Mouse (Mus musculus): ENCODE data around the gene Defb23. TPM values are rescaled to one million over a fixed set of nuclear protein-coding genes. Genes with fewer than 3 reads are reported as not detected.

Defb23 gene
- total and polyA plus RNA-seq, 3 experiments = not detected

- H3K9me3 ChIP-seq (replicated peaks; ENCODE audit: insufficient read depth, low read length) = no peaks in the 10 kb centered on the region
- no peaks in the 10 kb centered on the region; a peak in 1 of 4 replicates for H3K27me3 ChIP-seq (ENCODE audit: control insufficient read depth in 1 of 2, insufficient read depth in 2 of 2, low read length in 2 of 2)
- no peak overlapping the region for H3K9ac ChIP-seq (ENCODE audit: control insufficient read depth, low read depth, low read length, poor library complexity, severe bottlenecking)
- H3K27ac ChIP-seq (ENCODE audit: control insufficient read depth, low read depth, low read length) = no peak overlapping the region
- no peak overlapping the region for H3K4me3 ChIP-seq (ENCODE audit: control insufficient read depth in 1 of 2, insufficient read depth in 1 of 2, low read depth in 2 of 2, low read length in 2 of 2)
- peak; percentile 63 for DNase-seq (ENCODE audit: low read depth, low spot score)
- no peaks in the 10 kb centered on the region for H3K79me2 ChIP-seq (ENCODE audit: control insufficient read depth, insufficient read depth, low read length, poor library complexity)
- TF ChIP-seq ZC3H11A (IDR thresholded peaks at IDR 0.05; ENCODE audit: low read depth, low read length) (peak; percentile 41; the same call in 1 of the 2 replicates), RAD21 (IDR thresholded peaks at IDR 0.05; ENCODE audit: low read depth, low read length) (peak; percentile 74), CHD1 (IDR thresholded peaks at IDR 0.05; ENCODE audit: low read depth, low read length) (no peak), SMC3 (IDR thresholded peaks at IDR 0.05; ENCODE audit: low read depth, low read length) (peak; percentile 66), JUND (IDR thresholded peaks at IDR 0.05; ENCODE audit: low read depth, low read length) (no peak), CTCF (IDR thresholded peaks at IDR 0.05 in 2 of 3, conservative IDR thresholded peaks at IDR 0.05 in 1 of 3; ENCODE audit: control insufficient read depth in 1 of 3, insufficient read depth in 1 of 3, low read depth in 2 of 3, low read length in 3 of 3, poor library complexity in 1 of 3, severe bottlenecking in 1 of 3) (peak; percentile 55 to 75 (median 57))
- H3K4me1 ChIP-seq (ENCODE audit: control insufficient read depth in 1 of 2, insufficient read depth in 2 of 2, low read length in 2 of 2) = peaks cover 2 to 14% of the 10 kb centered on the region in 2 experiments; a peak in 3 of 4 replicates
- H3K36me3 ChIP-seq (ENCODE audit: control insufficient read depth in 1 of 2, insufficient read depth in 2 of 2, low read length in 2 of 2) = peaks cover 0 to 6% of the 10 kb centered on the region in 2 experiments; a peak in 2 of 4 replicates
These were observed 14.2 kb downstream of the Defb23 start for GRCm38 (mm10) chr2:152450241-152450640.

- peaks cover 0 to 6% of the 10 kb centered on the region in 2 experiments; a peak in 2 of 4 replicates for H3K36me3 ChIP-seq (ENCODE audit: control insufficient read depth in 1 of 2, insufficient read depth in 2 of 2, low read length in 2 of 2)
- no peaks in the 10 kb centered on the region for H3K9me3 ChIP-seq (replicated peaks; ENCODE audit: insufficient read depth, low read length)
- H3K9ac ChIP-seq (ENCODE audit: control insufficient read depth, low read depth, low read length, poor library complexity, severe bottlenecking) = no peak overlapping the region
- TF ChIP-seq ZNF384 (IDR thresholded peaks at IDR 0.05; ENCODE audit: low read depth, low read length) = no peak
- TF ChIP-seq SMC3 (IDR thresholded peaks at IDR 0.05; ENCODE audit: low read depth, low read length) = no peak
- no peak overlapping the region for H3K27ac ChIP-seq (ENCODE audit: control insufficient read depth, low read depth, low read length)
- H3K4me3 ChIP-seq (ENCODE audit: control insufficient read depth in 1 of 2, insufficient read depth in 1 of 2, low read depth in 2 of 2, low read length in 2 of 2) = no peak overlapping the region
- H3K27me3 ChIP-seq (ENCODE audit: control insufficient read depth in 1 of 2, insufficient read depth in 2 of 2, low read length in 2 of 2) = no peaks in the 10 kb centered on the region
- H3K4me1 ChIP-seq (ENCODE audit: control insufficient read depth in 1 of 2, insufficient read depth in 2 of 2, low read length in 2 of 2) = peaks cover 2 to 14% of the 10 kb centered on the region in 2 experiments; a peak in 3 of 4 replicates
- peak; percentile 11 for DNase-seq (ENCODE audit: low read depth, low spot score)
- no peaks in the 10 kb centered on the region for H3K79me2 ChIP-seq (ENCODE audit: control insufficient read depth, insufficient read depth, low read length, poor library complexity)
These were observed 17.0 kb downstream of the Defb23 start for GRCm38 (mm10) chr2:152447461-152447860.

GRCm38 (mm10) chr2:152446642-152447041 is 17.8 kb downstream of the Defb23 start:
- Histone ChIP-seq H3K79me2 (ENCODE audit: control insufficient read depth, insufficient read depth, low read length, poor library complexity) (no peaks in the 10 kb centered on the region), H3K4me1 (ENCODE audit: control insufficient read depth in 1 of 2, insufficient read depth in 2 of 2, low read length in 2 of 2) (peaks cover 2 to 14% of the 10 kb centered on the region in 2 experiments; a peak in 3 of 4 replicates), H3K27me3 (ENCODE audit: control insufficient read depth in 1 of 2, insufficient read depth in 2 of 2, low read length in 2 of 2) (no peaks in the 10 kb centered on the region), H3K36me3 (ENCODE audit: control insufficient read depth in 1 of 2, insufficient read depth in 2 of 2, low read length in 2 of 2) (peaks cover 0 to 6% of the 10 kb centered on the region in 2 experiments; a peak in 2 of 4 replicates), H3K4me3 (ENCODE audit: control insufficient read depth in 1 of 2, insufficient read depth in 1 of 2, low read depth in 2 of 2, low read length in 2 of 2) (no peak overlapping the region), H3K9ac (ENCODE audit: control insufficient read depth, low read depth, low read length, poor library complexity, severe bottlenecking) (no peak overlapping the region), H3K27ac (ENCODE audit: control insufficient read depth, low read depth, low read length) (peak overlapping the region; percentile 54), H3K9me3 (replicated peaks; ENCODE audit: insufficient read depth, low read length) (no peaks in the 10 kb centered on the region)
- no peak for TF ChIP-seq CHD1 (IDR thresholded peaks at IDR 0.05; ENCODE audit: low read depth, low read length)
- TF ChIP-seq MYB (IDR thresholded peaks at IDR 0.05; ENCODE audit: low read depth, low read length) = no peak
- peak; percentile 93 for TF ChIP-seq ZNF384 (IDR thresholded peaks at IDR 0.05; ENCODE audit: low read depth, low read length)
- no peak for TF ChIP-seq MYC (IDR thresholded peaks at IDR 0.05; ENCODE audit: low read depth, low read length)
- TF ChIP-seq ZKSCAN1 (IDR thresholded peaks at IDR 0.05; ENCODE audit: low read depth, low read length) = no peak
- no peak for TF ChIP-seq E2F4 (IDR thresholded peaks at IDR 0.05; ENCODE audit: borderline replicate concordance, low read depth, low read length)
- peak; percentile 59 to 61 for TF ChIP-seq EP300 (IDR thresholded peaks at IDR 0.05; ENCODE audit: low read depth in 1 of 2, low read length in 2 of 2)
- TF ChIP-seq SIN3A (IDR thresholded peaks at IDR 0.05; ENCODE audit: low read length) = 0 out of 2 replicates have a peak, but pooled peaks have one; percentile 8
- no peak for TF ChIP-seq ELF1 (IDR thresholded peaks at IDR 0.05; ENCODE audit: low read depth, low read length)
- TF ChIP-seq CHD2 (IDR thresholded peaks at IDR 0.05; ENCODE audit: low read length) = no peak
- no peak for TF ChIP-seq GABPA (IDR thresholded peaks at IDR 0.05; ENCODE audit: low read depth, low read length)
- peak; percentile 36; the same call in 1 of the 2 replicates for TF ChIP-seq ETS1 (IDR thresholded peaks at IDR 0.05; ENCODE audit: low read depth, low read length)
- no peak; the same call in 1 of the 2 replicates for TF ChIP-seq MXI1 (IDR thresholded peaks at IDR 0.05; ENCODE audit: low read depth, low read length)
- TF ChIP-seq BHLHE40 (IDR thresholded peaks at IDR 0.05; ENCODE audit: borderline replicate concordance, low read depth, low read length) = no peak
- TF ChIP-seq TBP (IDR thresholded peaks at IDR 0.05; ENCODE audit: low read depth, low read length) = 0 out of 2 replicates have a peak, but pooled peaks have one; percentile 18
- no peak for TF ChIP-seq SMC3 (IDR thresholded peaks at IDR 0.05; ENCODE audit: low read depth, low read length)
- TF ChIP-seq GATA1 (IDR thresholded peaks at IDR 0.05; ENCODE audit: low read depth, low read length) = peak; percentile 50
- TF ChIP-seq TCF12 (IDR thresholded peaks at IDR 0.05; ENCODE audit: low read depth, low read length) = no peak
- no peak for TF ChIP-seq POLR2AphosphoS2 (IDR thresholded peaks at IDR 0.05; ENCODE audit: low read length)
- TF ChIP-seq ZC3H11A (IDR thresholded peaks at IDR 0.05; ENCODE audit: low read depth, low read length) = no peak
- TF ChIP-seq TAL1 (IDR thresholded peaks at IDR 0.05; ENCODE audit: low read length) = no peak
- peak; percentile 71 for DNase-seq (ENCODE audit: low read depth, low spot score)
